Mouse (Mus musculus) CH12.LX (cell line): ENCODE results near the gene Hspa1a. TPM values are rescaled to one million over a fixed set of nuclear protein-coding genes. Genes with fewer than 3 reads are reported as not detected.
"Not testable (repeated sequence)": the region's sequence is repeated elsewhere in the genome, so short reads cannot be mapped to it uniquely, and the experiment has no call there.

Experiments used
- DNase-seq: peaks from one replicate; pipeline ENCODE4 v3.0.0-alpha.2; 2013; ENCODE audit errors: extremely low read depth
- H3K27ac ChIP-seq: 2 replicates; pipeline ENCODE4 v1.5.1; 2012; ENCODE audit warnings: low read depth, mild to moderate bottlenecking, control low read depth, moderate library complexity; ENCODE audit not compliant: insufficient read depth
- H3K27me3 ChIP-seq: replicated peaks from 2 replicates; pipeline ENCODE3; 2012; ENCODE audit warnings: inconsistent platforms
- H3K36me3 ChIP-seq, 2 experiments: replicated peaks in 1 of 2; 2 replicates each; pipeline versions ENCODE3 to v1.6.1; 2012; ENCODE audit warnings: inconsistent platforms in 1 of 2, low read length in 1 of 2, mild to moderate bottlenecking in 1 of 2, mixed read lengths in 1 of 2, moderate library complexity in 1 of 2; ENCODE audit not compliant: control insufficient read depth in 1 of 2, insufficient read depth in 1 of 2
- H3K4me1 ChIP-seq, 2 experiments: 2 replicates each; pipeline ENCODE4 v1.6.1; 2012; ENCODE audit warnings: inconsistent platforms in 1 of 2, moderate library complexity in 1 of 2; ENCODE audit not compliant: insufficient read depth in 2 of 2, control insufficient read depth in 1 of 2
- H3K4me2 ChIP-seq: 2 replicates; pipeline ENCODE4 v1.6.1; 2012; ENCODE audit warnings: low read depth, mild to moderate bottlenecking, control low read depth; ENCODE audit not compliant: poor library complexity, insufficient read depth, severe bottlenecking
- H3K4me3 ChIP-seq, 3 experiments: fragments of 150-350 bp in 1 of 3; sonication (generic) in 1 of 3; replicated peaks in 1 of 3; 2 replicates each; pipeline versions ENCODE3 to v1.5.1; 2011 to 2012; ENCODE audit warnings: low read depth in 2 of 3, low read length in 2 of 3, mild to moderate bottlenecking in 2 of 3, moderate library complexity in 2 of 3, control low read depth in 1 of 3, improper control_type of control experiment in 1 of 3, inconsistent platforms in 1 of 3, mixed read lengths in 1 of 3; ENCODE audit not compliant: poor library complexity in 1 of 3
- H3K79me2 ChIP-seq: replicated peaks from 2 replicates; pipeline ENCODE4 v1.6.1; 2012; ENCODE audit warnings: mild to moderate bottlenecking, moderate library complexity; ENCODE audit not compliant: control insufficient read depth, poor library complexity, insufficient read depth, severe bottlenecking; ENCODE audit errors: extremely low read depth
- H3K9ac ChIP-seq: 2 replicates; pipeline ENCODE4 v1.6.1; 2012; ENCODE audit warnings: low read depth, mild to moderate bottlenecking, control low read depth, moderate library complexity; ENCODE audit not compliant: insufficient read depth
- H3K9me3 ChIP-seq: replicated peaks from 2 replicates; pipeline ENCODE3; 2012; ENCODE audit warnings: low read length, inconsistent platforms, mixed read lengths
- BHLHE40 ChIP-seq: IDR thresholded peaks from 2 replicates; pipeline ENCODE4 v1.6.1; 2011; ENCODE audit warnings: mild to moderate bottlenecking, low read depth, low read length, improper control_type of control experiment
- CHD1 ChIP-seq: IDR thresholded peaks from 2 replicates; pipeline ENCODE4 v1.6.1; 2012; ENCODE audit warnings: low read depth, low read length, improper control_type of control experiment, inconsistent platforms
- CHD2 ChIP-seq: IDR thresholded peaks from 2 replicates; pipeline ENCODE4 v1.6.1; 2011; ENCODE audit warnings: low read length, improper control_type of control experiment
- EP300 ChIP-seq: IDR thresholded peaks from 2 replicates; pipeline ENCODE4 v1.6.1; 2011; ENCODE audit warnings: low read length, improper control_type of control experiment
- HCFC1 ChIP-seq: IDR thresholded peaks from 2 replicates; pipeline ENCODE4 v1.6.1; 2012; ENCODE audit warnings: low read depth, mild to moderate bottlenecking, inconsistent platforms, low read length, improper control_type of control experiment
- KAT2A ChIP-seq: IDR thresholded peaks from 2 replicates; pipeline ENCODE4 v1.6.1; 2012; ENCODE audit warnings: low read length, improper control_type of control experiment, inconsistent platforms; ENCODE audit not compliant: insufficient replicate concordance
- MAFK ChIP-seq: IDR thresholded peaks from 2 replicates; pipeline ENCODE4 v1.6.1; 2011; ENCODE audit warnings: low read length, improper control_type of control experiment; ENCODE audit not compliant: insufficient replicate concordance
- MXI1 ChIP-seq: IDR thresholded peaks from 2 replicates; pipeline ENCODE4 v1.6.1; 2011; ENCODE audit warnings: mild to moderate bottlenecking, low read depth, low read length, improper control_type of control experiment
- POLR2A ChIP-seq: IDR thresholded peaks from 2 replicates; pipeline ENCODE4 v1.6.1; 2011; ENCODE audit warnings: low read depth, mild to moderate bottlenecking, improper control_type of control experiment, low read length
- POLR2AphosphoS2 ChIP-seq: IDR thresholded peaks from 2 replicates; pipeline ENCODE4 v1.6.1; 2011; ENCODE audit warnings: low read depth, low read length, improper control_type of control experiment
- RCOR1 ChIP-seq: conservative IDR thresholded peaks from 2 replicates; pipeline ENCODE4 v1.6.1; 2012; ENCODE audit warnings: low read depth, mild to moderate bottlenecking, inconsistent platforms, low read length, improper control_type of control experiment
- TBP ChIP-seq: conservative IDR thresholded peaks from 2 replicates; pipeline ENCODE4 v1.6.1; 2011; ENCODE audit warnings: low read depth, low read length, improper control_type of control experiment
- TCF12 ChIP-seq: IDR thresholded peaks from 2 replicates; pipeline ENCODE4 v1.6.1; 2014; ENCODE audit warnings: low read depth, mild to moderate bottlenecking, inconsistent platforms, low read length, improper control_type of control experiment
- UBTF ChIP-seq: IDR thresholded peaks from 2 replicates; pipeline ENCODE4 v1.6.1; 2012; ENCODE audit warnings: low read depth, mild to moderate bottlenecking, inconsistent platforms, low read length, improper control_type of control experiment, moderate library complexity
- ZKSCAN1 ChIP-seq: IDR thresholded peaks from 2 replicates; pipeline ENCODE4 v1.6.1; 2012; ENCODE audit warnings: low read depth, inconsistent platforms, low read length, improper control_type of control experiment, borderline replicate concordance
- dilution Hi-C: fragments of 300-500 bp; cut with MboI; formaldehyde crosslinking; loops from 2 replicates; pipeline ENCODE4 v1.14.3; 2020; ENCODE audit warnings: low sequenced_read_pairs; ENCODE audit not compliant: extremely low pct_unique_long_range_greater_than_20kb, extremely low pct_ligation_motif_present
- in situ Hi-C: fragments of 300-500 bp; cut with MboI; formaldehyde crosslinking; loops from 3 replicates; pipeline ENCODE4 v1.14.3; 2019; ENCODE audit warnings: low sequenced_read_pairs, low pct_ligation_motif_present, low pct_unique_long_range_greater_than_20kb, mixed read lengths
- polyA plus RNA-seq: library from polyadenylated mRNA; unstranded; fragments of >175 nt; gene quantifications from 2 replicates; pipeline ENCODE4 v1.2.1, GENCODE M21; 2012; ENCODE audit warnings: low read depth; ENCODE audit not compliant: insufficient read length
- total RNA-seq, 2 experiments: library from RNA; depleted of rRNA; stranded (reverse); fragments of 300-350 nt in 1 of 2; fragments of >200 nt in 1 of 2; gene quantifications; 2 replicates each; pipeline ENCODE4 v1.2.3; 2012 to 2014

Hspa1a gene
- total and polyA plus RNA-seq, 3 experiments = not detected

- TF ChIP-seq EP300 (no peak), RCOR1 (0 out of 2 replicates have a peak, but pooled peaks have one; percentile 50), BHLHE40 (no peak), TCF12 (no peak), MAFK (no peak), ZKSCAN1 (no peak), KAT2A (no peak), HCFC1 (no peak), UBTF (no peak), TBP (no peak), CHD1 (no peak)
These were observed 25.2 kb upstream of the Hspa1a start (continued) for GRCm38 (mm10) chr17:34997142-34997483.

GRCm38 (mm10) chr17:34996411-34997141 is 24.6 kb upstream of the Hspa1a start:
- no peak overlapping the region for H3K4me2 ChIP-seq
- H3K4me3 ChIP-seq = peak overlapping the region in 1 of 3 experiments; percentile 59
- in situ Hi-C loops = no loop called here
- H3K36me3 ChIP-seq = peaks cover 46 to 58% of the 10 kb centered on the region in 2 experiments
- dilution Hi-C loops = no loop called here
- no peaks in the 10 kb centered on the region for H3K27me3 ChIP-seq
- peaks cover 36% of the 10 kb centered on the region for H3K9me3 ChIP-seq
- H3K27ac ChIP-seq = no peak overlapping the region
- H3K4me1 ChIP-seq = peaks cover 4 to 5% of the 10 kb centered on the region in 2 experiments; a peak in 1 of 4 replicates
- TF ChIP-seq POLR2A (peak; percentile 71), MXI1 (no peak), EP300 (no peak), POLR2AphosphoS2 (peak; percentile 88), CHD2 (peak; percentile 0; the same call in 1 of the 2 replicates)
- no peak overlapping the region for H3K9ac ChIP-seq
- DNase-seq = no peak
- H3K79me2 ChIP-seq = no peaks in the 10 kb centered on the region

DNA sequence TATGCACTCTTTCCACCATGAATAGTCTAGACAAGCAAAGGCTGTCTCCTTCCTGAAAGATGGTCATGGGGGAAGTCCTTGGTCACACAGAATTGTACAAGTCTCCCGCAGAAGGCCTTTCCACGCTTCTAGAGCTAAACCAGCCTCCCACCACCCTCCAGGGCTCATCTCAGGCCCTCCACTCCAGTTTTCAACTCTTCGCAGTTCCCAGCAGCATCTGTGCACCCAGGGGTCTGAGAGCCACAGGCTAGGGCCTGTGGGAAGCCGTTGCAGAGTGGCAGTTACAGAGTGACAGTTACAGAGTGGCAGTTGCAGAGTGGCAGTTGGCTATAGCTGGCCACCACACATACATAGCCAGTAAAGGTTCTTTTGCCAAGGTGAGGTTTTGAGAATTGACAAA is 24.0 kb upstream of the Hspa1a start:
- H3K36me3 ChIP-seq = peaks cover 52 to 65% of the 10 kb centered on the region in 2 experiments
- H3K9me3 ChIP-seq = peaks cover 36% of the 10 kb centered on the region
- H3K27ac ChIP-seq, H3K4me3 ChIP-seq, DNase-seq, H3K27me3 ChIP-seq, H3K9ac ChIP-seq, H3K79me2 ChIP-seq, H3K4me2 ChIP-seq, dilution Hi-C loops, in situ Hi-C loops, H3K4me1 ChIP-seq: not testable (repeated sequence)
- peak; percentile 48 for TF ChIP-seq POLR2A

- dilution Hi-C loops, H3K4me1 ChIP-seq, H3K9ac ChIP-seq, H3K27ac ChIP-seq, H3K4me3 ChIP-seq, in situ Hi-C loops, DNase-seq, H3K4me2 ChIP-seq, H3K79me2 ChIP-seq, H3K27me3 ChIP-seq: not testable (repeated sequence)
- Histone ChIP-seq H3K9me3 (peaks cover 36% of the 10 kb centered on the region), H3K36me3 (peaks cover 58 to 72% of the 10 kb centered on the region in 2 experiments)
These were observed 23.2 kb upstream of the Hspa1a start for GRCm38 (mm10) chr17:34995192-34995591.
